Mouse (Mus musculus): ENCODE measurements at regions not wholly inside any gene's neighbourhood (a gene's known extent, or its start where the extent isn't known, plus 50 kb on each side); places are given as distances from the start of the nearest gene placed in this dataset.

DNA sequence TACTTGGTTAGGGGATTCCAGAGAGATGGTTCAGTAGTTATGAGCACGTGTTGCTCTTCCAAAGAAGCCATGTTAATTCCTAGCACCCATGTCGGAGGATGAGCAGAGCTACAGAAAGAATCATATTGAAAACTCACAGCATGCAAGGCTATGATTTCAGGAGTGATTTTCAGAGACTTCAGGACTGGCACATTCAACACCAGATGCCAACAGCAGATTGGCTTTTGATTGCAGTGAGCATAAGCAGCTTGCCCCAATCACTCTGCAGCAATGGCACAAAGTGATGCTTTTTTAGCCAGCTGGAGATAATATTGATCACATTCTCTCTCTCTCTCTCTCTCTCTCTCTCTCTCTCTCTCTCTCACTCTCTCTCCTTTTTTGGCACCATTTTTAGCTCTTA is 166.6 kb upstream of the Chrm3 start:
- DNase-seq, result no peak

DNA sequence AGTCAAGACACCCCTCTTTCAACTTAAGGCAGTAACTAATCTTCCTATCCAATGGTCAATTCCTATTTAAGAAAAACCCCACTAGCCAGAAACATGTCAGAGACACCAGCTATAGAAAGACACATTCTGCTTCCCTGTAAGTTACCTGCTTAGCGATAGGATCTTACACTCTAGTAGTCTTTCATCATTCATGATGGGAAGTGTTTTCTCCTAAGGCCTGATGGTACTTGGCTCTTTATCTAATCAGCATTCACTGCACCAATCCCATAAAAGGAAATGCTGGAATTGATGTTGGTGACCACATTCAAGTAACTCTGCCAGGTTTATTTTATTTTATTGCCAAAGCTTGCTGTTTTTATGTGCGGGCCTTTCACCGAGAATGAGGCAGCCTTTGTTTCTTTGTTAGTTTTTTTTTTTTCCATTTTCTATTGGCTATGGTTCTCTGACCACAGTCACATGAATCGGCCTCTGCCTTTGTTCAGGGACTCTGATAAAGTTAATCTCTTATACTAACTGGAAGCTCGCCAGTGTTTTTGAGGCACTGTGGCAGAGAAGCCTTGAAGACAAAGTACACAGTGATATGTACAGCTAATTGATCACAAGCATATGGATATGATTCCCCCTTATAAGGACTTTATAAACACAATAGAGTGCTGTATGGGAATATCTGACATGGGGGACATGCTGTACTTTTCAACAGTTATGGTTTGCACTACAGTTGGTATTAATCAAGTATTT is 166.0 kb upstream of the Chrm3 start:
- no peak for DNase-seq

DNA sequence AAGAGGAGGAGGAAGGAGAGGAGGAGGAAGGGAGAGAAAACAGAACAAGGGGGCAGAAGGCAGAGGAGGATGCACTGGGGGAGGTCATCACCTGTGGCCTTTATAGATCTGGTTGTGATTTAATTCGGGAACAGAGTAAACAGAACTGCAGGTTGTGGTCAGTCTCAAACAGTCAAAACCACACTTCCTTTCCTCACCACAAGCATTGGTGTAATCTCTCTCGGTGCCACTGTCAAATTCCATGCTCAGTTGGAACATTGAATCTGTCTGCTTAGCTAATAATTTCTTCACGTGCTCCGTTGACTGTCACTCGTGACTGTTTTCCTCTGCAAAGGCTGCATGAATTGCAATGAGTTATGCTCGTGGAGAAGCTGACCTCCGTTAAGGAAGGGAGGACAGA is 143.6 kb upstream of the Chrm3 start:
- DNase-seq, result no peak

DNA sequence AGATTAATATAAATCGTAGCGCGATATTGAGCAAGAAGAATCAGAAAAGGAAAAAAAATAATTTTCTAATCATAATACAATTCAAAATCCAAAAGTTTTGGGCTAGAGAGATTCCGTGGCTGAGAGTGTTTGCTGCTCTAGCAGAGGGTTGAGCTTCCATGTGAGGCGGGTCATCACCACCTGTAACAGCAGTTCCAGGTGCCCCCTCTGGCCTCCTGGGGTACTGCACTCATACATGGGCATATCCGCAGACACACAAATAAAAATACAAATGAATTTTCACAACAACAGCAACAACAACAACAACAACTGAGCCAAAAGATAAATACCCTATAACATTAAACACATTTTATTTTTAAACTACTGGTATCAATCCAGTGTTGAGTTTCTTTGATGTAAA is 94.7 kb upstream of the Chrm3 start:
- peak; percentile 6 to 16 for DNase-seq

GRCm38 (mm10) chr13:10454667-10455066 is 94.0 kb upstream of the Chrm3 start:
- no peak for DNase-seq

DNA sequence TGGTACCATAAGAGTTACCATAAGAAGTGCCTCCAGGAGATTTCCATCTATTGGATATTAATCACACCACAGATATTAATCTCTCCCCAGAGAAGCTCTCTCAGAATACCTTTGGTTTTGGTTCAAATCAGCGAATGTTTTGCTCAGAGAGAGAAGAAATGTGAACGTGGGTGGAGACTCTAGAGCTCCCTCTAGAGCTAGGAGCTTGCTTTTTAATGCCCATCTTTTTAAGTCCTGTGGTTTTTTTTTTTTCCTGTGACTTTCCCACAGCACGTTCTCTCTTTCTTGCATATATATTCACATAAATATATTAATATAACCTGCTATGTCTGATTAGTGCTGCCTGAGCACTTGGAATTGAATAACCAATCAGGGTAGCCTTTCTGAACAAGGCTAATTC is 90.4 kb upstream of the Chrm3 start:
- DNase-seq, result peak in 1 of 2 experiments; percentile 2

- no peak for DNase-seq
Measured at GRCm38 (mm10) chr13:10449502-10449901, 88.9 kb upstream of the Chrm3 start.

- DNase-seq, result no peak
Measured at GRCm38 (mm10) chr13:10447806-10448205, 87.2 kb upstream of the Chrm3 start.

- DNase-seq, result no peak
Measured at GRCm38 (mm10) chr13:10445679-10446078, 85.0 kb upstream of the Chrm3 start.

Measured in kidney, postnatal 4 days (tissue).